Mouse (Mus musculus) heart, adult 11 months (tissue): ENCODE measurements at regions not wholly inside any gene's neighbourhood (a gene's known extent, or its start where the extent isn't known, plus 50 kb on each side); places are given as distances from the start of the nearest gene placed in this dataset.

Experiments
- DNase-seq: peaks from one replicate; pipeline ENCODE4 v3.0.0; 2022

GRCm38 (mm10) chr5:75828332-75828731, 149.9 kb downstream of the Kdr start:
- DNase-seq = no peak

- DNase-seq = peak; percentile 96
Observed at GRCm38 (mm10) chr5:75826283-75827098, 151.8 kb downstream of the Kdr start.

- peak; percentile 82 for DNase-seq
Observed at GRCm38 (mm10) chr5:75825576-75825975, 152.7 kb downstream of the Kdr start.

- DNase-seq = peak; percentile 62
Observed at GRCm38 (mm10) chr5:75824660-75825059, 153.6 kb downstream of the Kdr start.

- DNase-seq = peak; percentile 55
Observed at GRCm38 (mm10) chr5:75823646-75824045, 154.6 kb downstream of the Kdr start.

GRCm38 (mm10) chr5:75817396-75817795, 160.9 kb downstream of the Kdr start:
- DNase-seq = peak; percentile 71

GRCm38 (mm10) chr5:75814393-75814984, 163.8 kb downstream of the Kdr start:
- DNase-seq = peak; percentile 98

- peak; percentile 1 for DNase-seq
Observed at GRCm38 (mm10) chr5:75812686-75813085, 165.6 kb downstream of the Kdr start.

- DNase-seq = peak; percentile 88
Observed at GRCm38 (mm10) chr5:75808551-75809332, 169.5 kb downstream of the Kdr start.

- no peak for DNase-seq
Observed at GRCm38 (mm10) chr5:75805011-75805410, 173.2 kb downstream of the Kdr start.

- DNase-seq = no peak
Observed at GRCm38 (mm10) chr5:75804340-75804739, 173.9 kb downstream of the Kdr start.

- DNase-seq = no peak
Observed at GRCm38 (mm10) chr5:75803012-75803411, 175.2 kb downstream of the Kdr start.

GRCm38 (mm10) chr5:75800040-75800989, 177.9 kb downstream of the Kdr start:
- no peak for DNase-seq

- DNase-seq = no peak
Observed at GRCm38 (mm10) chr5:75799627-75800026, 178.6 kb downstream of the Kdr start.

GRCm38 (mm10) chr5:75793184-75793583, 185.1 kb downstream of the Kdr start:
- DNase-seq = no peak

- DNase-seq = no peak
Observed at GRCm38 (mm10) chr5:75791738-75792137, 186.5 kb downstream of the Kdr start.

GRCm38 (mm10) chr5:75788087-75788486, 190.2 kb downstream of the Kdr start:
- DNase-seq = no peak

- no peak for DNase-seq
Observed at GRCm38 (mm10) chr5:75786196-75786595, 192.1 kb downstream of the Kdr start.

GRCm38 (mm10) chr5:75784998-75785593, 193.2 kb downstream of the Kdr start:
- peak; percentile 88 for DNase-seq

- no peak for DNase-seq
Observed at GRCm38 (mm10) chr5:75770592-75770991, 195.9 kb downstream of the Kit start.

- no peak for DNase-seq
Observed at GRCm38 (mm10) chr5:75767213-75767612, 192.5 kb downstream of the Kit start.

GRCm38 (mm10) chr5:75762374-75762773, 187.7 kb downstream of the Kit start:
- no peak for DNase-seq
